Mouse (Mus musculus) embryonic fibroblast, embryonic 13.5 days (primary cell): ENCODE measurements around the gene Ugt1a10.

Experiments
- CTCF ChIP-seq: IDR thresholded peaks from 2 replicates; pipeline ENCODE4 v1.5.1; 2011; ENCODE audit warnings: mild to moderate bottlenecking, control low read depth, low read length, moderate library complexity, borderline replicate concordance; ENCODE audit not compliant: insufficient read depth
- POLR2A ChIP-seq: IDR thresholded peaks from 2 replicates; pipeline ENCODE4 v1.6.1; 2011; ENCODE audit warnings: low read depth, mild to moderate bottlenecking, control low read depth, low read length, moderate library complexity

DNA sequence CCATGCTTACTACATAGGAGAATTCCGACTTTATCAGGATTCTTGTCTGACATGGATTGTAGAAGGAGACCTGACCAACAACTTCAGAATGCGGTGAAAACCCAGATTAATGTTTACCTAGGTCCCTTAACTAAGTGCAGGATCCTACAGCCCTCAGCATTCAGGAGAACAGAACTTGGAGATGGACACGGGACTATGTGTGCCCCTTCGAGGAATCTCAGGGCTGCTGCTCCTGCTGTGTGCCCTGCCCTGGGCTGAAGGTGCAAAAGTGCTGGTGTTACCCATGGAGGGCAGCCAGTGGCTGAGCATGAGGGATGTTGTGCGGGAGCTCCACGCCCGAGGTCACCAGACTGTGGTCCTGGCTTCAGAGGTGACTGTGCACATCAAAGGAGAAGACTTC lies 145.3 kb downstream of the Ugt1a10 start, which contains the start of gene Ugt1a2:
- no peak for TF ChIP-seq CTCF
- TF ChIP-seq POLR2A, result no peak
